In genomic region chr17:25860832-25861703, GRCm38 (mm10) we compare ENCODE assay signal across 8 mouse cellular contexts. TPM values are rescaled to one million over a fixed set of nuclear protein-coding genes. Genes with fewer than 3 reads are reported as not detected.
DNase-seq lines count a peak whose midpoint lies in the region; ATAC-seq and TF ChIP-seq lines count a peak whose summit lies in the region.

Gene Wdr90 (minus strand): TSS chr17:25861501.

- no peaks in the 10 kb centered on the region for H3K79me2 ChIP-seq in CH12.LX (replicated peaks; ENCODE audit: control insufficient read depth, extremely low read depth, insufficient read depth, poor library complexity, severe bottlenecking)

- TF ChIP-seq POLR2A in CH12.LX (IDR thresholded peaks at IDR 0.05; ENCODE audit: low read depth, low read length): peak; percentile 85

- peak within 1 kb of the TSS; percentile 70 to 86 (median 80) for H3K4me3 ChIP-seq in CH12.LX (replicated peaks in 1 of 3; ENCODE audit: low read depth in 2 of 3, low read length in 2 of 3, poor library complexity in 1 of 3)
- peak within 1 kb of the TSS; percentile 64 for H3K4me3 ChIP-seq in forebrain, embryonic 11.5 days (ENCODE audit: low read depth, low read length)
- H3K4me3 ChIP-seq in heart, embryonic 15.5 days: peak within 1 kb of the TSS; percentile 75
- peak within 1 kb of the TSS; percentile 80 for H3K4me3 ChIP-seq in liver, embryonic 13.5 days (replicated peaks)
- peak within 1 kb of the TSS; percentile 65 for H3K4me3 ChIP-seq in stomach, embryonic 14.5 days (ENCODE audit: low read depth, low read length)

- H3K36me3 ChIP-seq in CH12.LX (replicated peaks in 1 of 2; ENCODE audit: control insufficient read depth in 1 of 2, insufficient read depth in 1 of 2, low read length in 1 of 2): peaks cover 6 to 19% of the 10 kb centered on the region in 2 experiments
- H3K36me3 ChIP-seq in forebrain, embryonic 11.5 days (ENCODE audit: control insufficient read depth, insufficient read depth, low read length): no peaks in the 10 kb centered on the region
- H3K36me3 ChIP-seq in heart, embryonic 15.5 days: peaks cover 15% of the 10 kb centered on the region; the same call in 1 of the 2 replicates
- peaks cover 28% of the 10 kb centered on the region for H3K36me3 ChIP-seq in liver, embryonic 13.5 days
- no peaks in the 10 kb centered on the region for H3K36me3 ChIP-seq in stomach, embryonic 14.5 days (ENCODE audit: control insufficient read depth, insufficient read depth, low read length)

- DNase-seq in CH12.LX (ENCODE audit: extremely low read depth): peak; percentile 92
- DNase-seq in c-Kit-positive CD71-positive TER-119-negative erythroid progenitor cells, embryonic 14.5 days (ENCODE audit: low read depth): peak; percentile 86
- peak; percentile 93 for DNase-seq in forebrain, embryonic 11.5 days (ENCODE audit: low spot score)
- DNase-seq in kidney, postnatal 25 days: peak; percentile 92 to 96
- peak; percentile 82 for DNase-seq in liver, embryonic 13.5 days
- DNase-seq in natural killer cell, adult 2 months (ENCODE audit: low spot score in 2 of 2): peak; percentile 83 to 87

- H3K9me3 ChIP-seq in CH12.LX (replicated peaks; ENCODE audit: low read length): no peaks in the 10 kb centered on the region
- H3K9me3 ChIP-seq in forebrain, embryonic 11.5 days (ENCODE audit: control insufficient read depth, low read length): no peaks in the 10 kb centered on the region
- H3K9me3 ChIP-seq in heart, embryonic 15.5 days (replicated peaks): no peaks in the 10 kb centered on the region
- no peaks in the 10 kb centered on the region for H3K9me3 ChIP-seq in liver, embryonic 13.5 days (replicated peaks)
- no peaks in the 10 kb centered on the region for H3K9me3 ChIP-seq in stomach, embryonic 14.5 days (ENCODE audit: control insufficient read depth, low read depth, low read length)

- H3K27ac ChIP-seq in CH12.LX (ENCODE audit: insufficient read depth, low read depth): peak within 1 kb of the TSS; percentile 38
- peak within 1 kb of the TSS; percentile 76 for H3K27ac ChIP-seq in forebrain, embryonic 11.5 days (ENCODE audit: low read depth, low read length)
- H3K27ac ChIP-seq in heart, embryonic 15.5 days: peak within 1 kb of the TSS; percentile 72
- peak within 1 kb of the TSS; percentile 75 for H3K27ac ChIP-seq in liver, embryonic 13.5 days
- H3K27ac ChIP-seq in stomach, embryonic 14.5 days (ENCODE audit: low read length): peak within 1 kb of the TSS; percentile 73

- WGBS in forebrain, embryonic 11.5 days: 4% methylated on average over 65 of the region's 65 CpGs
- 3% methylated on average over 65 of the region's 65 CpGs for WGBS in heart, embryonic 15.5 days
- 5% methylated on average over 65 of the region's 65 CpGs for WGBS in liver, embryonic 13.5 days (ENCODE audit: insufficient replicate concordance)
- WGBS in stomach, embryonic 14.5 days: 4% methylated on average over 65 of the region's 65 CpGs

- peaks cover 9 to 25% of the 10 kb centered on the region in 2 experiments for H3K4me1 ChIP-seq in CH12.LX (ENCODE audit: control insufficient read depth in 1 of 2, insufficient read depth in 2 of 2)
- H3K4me1 ChIP-seq in forebrain, embryonic 11.5 days (replicated peaks; ENCODE audit: control insufficient read depth, insufficient read depth, low read length): peaks cover 14% of the 10 kb centered on the region
- peaks cover 28% of the 10 kb centered on the region for H3K4me1 ChIP-seq in heart, embryonic 15.5 days (replicated peaks)
- peaks cover 38% of the 10 kb centered on the region for H3K4me1 ChIP-seq in liver, embryonic 13.5 days (replicated peaks)
- peaks cover 7% of the 10 kb centered on the region for H3K4me1 ChIP-seq in stomach, embryonic 14.5 days (ENCODE audit: control insufficient read depth, insufficient read depth, low read length)

- peak; percentile 96 for ATAC-seq in forebrain, embryonic 11.5 days (replicated peaks; ENCODE audit: low FRiP score)
- peak; percentile 81 for ATAC-seq in heart, embryonic 15.5 days (replicated peaks; ENCODE audit: insufficient number of reproducible peaks, insufficient read depth, low FRiP score, low read depth)
- ATAC-seq in liver, embryonic 13.5 days (ENCODE audit: low read depth): peak; percentile 90
- peak; percentile 89 for ATAC-seq in stomach, embryonic 14.5 days (ENCODE audit: insufficient number of reproducible peaks, insufficient read depth, low FRiP score, low read depth)

- in situ Hi-C loops in CH12.LX (cut with MboI; ENCODE audit: low pct_ligation_motif_present, low pct_unique_long_range_greater_than_20kb, low sequenced_read_pairs): no loop called here

- TF ChIP-seq RAD21 in CH12.LX (IDR thresholded peaks at IDR 0.05; ENCODE audit: low read depth, low read length): no peak

- no peak for TF ChIP-seq CTCF in CH12.LX (conservative IDR thresholded peaks at IDR 0.05 in 1 of 2, IDR thresholded peaks at IDR 0.05 in 1 of 2; ENCODE audit: low read depth in 2 of 2, low read length in 2 of 2)

- H3K27me3 ChIP-seq in CH12.LX (replicated peaks): peaks cover 13% of the 10 kb centered on the region
- H3K27me3 ChIP-seq in forebrain, embryonic 11.5 days (ENCODE audit: control insufficient read depth, insufficient read depth, low read length): no peaks in the 10 kb centered on the region
- no peaks in the 10 kb centered on the region for H3K27me3 ChIP-seq in heart, embryonic 15.5 days
- H3K27me3 ChIP-seq in liver, embryonic 13.5 days: no peaks in the 10 kb centered on the region
- no peaks in the 10 kb centered on the region for H3K27me3 ChIP-seq in stomach, embryonic 14.5 days (ENCODE audit: control insufficient read depth, insufficient read depth, low read length)

- H3K4me2 ChIP-seq in CH12.LX (ENCODE audit: insufficient read depth, low read depth, poor library complexity, severe bottlenecking): peak within 1 kb of the TSS; percentile 64
- H3K4me2 ChIP-seq in forebrain, embryonic 11.5 days (ENCODE audit: low read depth, low read length, severe bottlenecking): peak within 1 kb of the TSS; percentile 92
- peak within 1 kb of the TSS; percentile 96 for H3K4me2 ChIP-seq in heart, embryonic 15.5 days
- H3K4me2 ChIP-seq in liver, embryonic 13.5 days: peak within 1 kb of the TSS; percentile 97
- peak within 1 kb of the TSS; percentile 93 for H3K4me2 ChIP-seq in stomach, embryonic 14.5 days (replicated peaks; ENCODE audit: low read depth, low read length)

- H3K9ac ChIP-seq in CH12.LX (ENCODE audit: insufficient read depth, low read depth): peak within 1 kb of the TSS; percentile 80
- H3K9ac ChIP-seq in forebrain, embryonic 11.5 days (ENCODE audit: low read length): peak within 1 kb of the TSS; percentile 84
- H3K9ac ChIP-seq in heart, embryonic 15.5 days: peak within 1 kb of the TSS; percentile 82
- peak within 1 kb of the TSS; percentile 90 for H3K9ac ChIP-seq in liver, embryonic 13.5 days
- peak within 1 kb of the TSS; percentile 73 for H3K9ac ChIP-seq in stomach, embryonic 14.5 days (replicated peaks; ENCODE audit: low read depth, low read length)

- dilution Hi-C loops in CH12.LX (cut with MboI; ENCODE audit: extremely low pct_ligation_motif_present, extremely low pct_unique_long_range_greater_than_20kb, low sequenced_read_pairs): no loop called here

- TF ChIP-seq EP300 in CH12.LX (IDR thresholded peaks at IDR 0.05; ENCODE audit: low read length): no peak

TF ChIP-seq in CH12.LX, 34 proteins besides CTCF, POLR2A, EP300 and RAD21 (continues in another document):
- TF ChIP-seq NELFE (IDR thresholded peaks at IDR 0.05; ENCODE audit: low read depth, low read length) (peak; percentile 54; the same call in 1 of the 2 replicates), CHD1 (IDR thresholded peaks at IDR 0.05; ENCODE audit: low read depth, low read length) (no peak), PAX5 (IDR thresholded peaks at IDR 0.05; ENCODE audit: low read length) (no peak), MAFK (IDR thresholded peaks at IDR 0.05; ENCODE audit: insufficient replicate concordance, low read length) (no peak), TCF12 (IDR thresholded peaks at IDR 0.05; ENCODE audit: low read depth, low read length) (peak; percentile 51; the same call in 1 of the 2 replicates), NRF1 (IDR thresholded peaks at IDR 0.05; ENCODE audit: low read depth, low read length) (peak; percentile 54; the same call in 1 of the 2 replicates), IRF4 (IDR thresholded peaks at IDR 0.05; ENCODE audit: low read depth, low read length) (no peak), MAX (IDR thresholded peaks at IDR 0.05; ENCODE audit: low read length) (no peak; the same call in 1 of the 2 replicates), SMC3 (IDR thresholded peaks at IDR 0.05; ENCODE audit: low read depth, low read length) (no peak), USF2 (conservative IDR thresholded peaks at IDR 0.05; ENCODE audit: low read depth, low read length) (no peak), ETS1 (conservative IDR thresholded peaks at IDR 0.05; ENCODE audit: low read depth, low read length) (no peak), CHD2 (IDR thresholded peaks at IDR 0.05; ENCODE audit: low read length) (no peak), HCFC1 (IDR thresholded peaks at IDR 0.05; ENCODE audit: low read depth, low read length) (peak; percentile 84), E2F4 (IDR thresholded peaks at IDR 0.05; ENCODE audit: insufficient replicate concordance, low read depth, low read length) (peak; percentile 71; the same call in 1 of the 2 replicates), KAT2A (IDR thresholded peaks at IDR 0.05; ENCODE audit: insufficient replicate concordance, low read length) (no peak), RCOR1 (conservative IDR thresholded peaks at IDR 0.05; ENCODE audit: low read depth, low read length) (no peak), MEF2A (IDR thresholded peaks at IDR 0.05; ENCODE audit: borderline replicate concordance, low read depth, low read length) (0 out of 2 replicates have a peak, but pooled peaks have one; percentile 40), UBTF (IDR thresholded peaks at IDR 0.05; ENCODE audit: low read depth, low read length) (0 out of 2 replicates have a peak, but pooled peaks have one; percentile 25), MXI1 (IDR thresholded peaks at IDR 0.05; ENCODE audit: low read depth, low read length) (peak; percentile 99), ZC3H11A (IDR thresholded peaks at IDR 0.05; ENCODE audit: low read depth, low read length) (no peak), USF1 (IDR thresholded peaks at IDR 0.05; ENCODE audit: low read depth, low read length) (no peak), ZNF384 (IDR thresholded peaks at IDR 0.05; ENCODE audit: low read depth, low read length) (no peak)

RNA-seq across cellular contexts. Expression of gene Wdr90, which starts in this region (rescaled TPM):
- total RNA-seq in CH12.LX (2012; rRNA removed) (31.9 and 38.0 TPM in 2 replicates), CH12.LX (2014; rRNA removed) (16.0 and 17.5 TPM in 2 replicates)
- 19.9 and 23.8 TPM in 2 replicates for polyA plus RNA-seq in CH12.LX (2012; ENCODE audit: insufficient read length, low read depth)
- polyA plus RNA-seq in forebrain, embryonic 11.5 days (2014; fragmentation: Nextera tagmentation; extraction: Ambion mirVana): 41.3 and 46.3 TPM in 2 replicates
- 12.1 and 18.5 TPM in 2 replicates for polyA plus RNA-seq in heart, embryonic 15.5 days (2015; fragmentation: Nextera tagmentation; extraction: Ambion mirVana)
- polyA plus RNA-seq in liver, embryonic 13.5 days (2015; fragmentation: Nextera tagmentation; extraction: Ambion mirVana): 10.2 and 12.5 TPM in 2 replicates
- polyA plus RNA-seq in stomach, embryonic 14.5 days (2014; fragmentation: Nextera tagmentation; extraction: Ambion mirVana): 20.1 and 22.5 TPM in 2 replicates

Comparison
In these comparisons a context has a peak if more than half of its experiments do, and no peak if none do; other contexts are left out.
1. Peak in every context shown above with its lines: DNase-seq, ATAC-seq, H3K4me3 ChIP-seq and H3K27ac ChIP-seq.